Mouse (Mus musculus): ENCODE measurements around the gene Olfr506.
"Not testable (repeated sequence)": the region's sequence is repeated elsewhere in the genome, so short reads cannot be mapped to it uniquely, and the experiment has no call there.

Olfr506 gene

DNA sequence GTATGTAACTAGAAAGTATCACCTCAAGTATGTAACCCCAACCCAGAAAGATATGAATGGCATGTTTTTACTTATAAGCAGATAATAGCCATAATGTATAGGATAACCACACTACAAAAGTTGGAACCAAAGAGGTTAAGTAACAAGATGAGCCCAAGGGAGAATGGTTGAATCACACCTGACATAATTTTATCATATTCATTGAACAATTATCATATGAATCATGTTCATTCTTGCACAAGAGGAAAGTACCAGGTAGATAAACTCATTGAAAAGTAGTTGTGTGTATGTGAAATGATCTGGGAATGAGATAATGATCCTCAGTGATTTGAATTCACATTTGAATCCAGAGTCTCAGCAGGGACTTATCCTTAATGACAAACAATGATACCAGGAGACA, at the start of gene Olfr506:
Olfr506 (plus strand) TSS at position 301 of the 400 bp plus-strand sequence.
- no peak for DNase-seq (ENCODE audit: low spot score in 2 of 2)

- no peak for DNase-seq (ENCODE audit: low spot score in 2 of 2)
Measured at GRCm38 (mm10) chr7:108565693-108566092, 44.9 kb upstream of the Olfr506 start, which contains the start of gene Olfr504. TSS of gene Olfr504 (minus strand) at chr7:108565793.

DNA sequence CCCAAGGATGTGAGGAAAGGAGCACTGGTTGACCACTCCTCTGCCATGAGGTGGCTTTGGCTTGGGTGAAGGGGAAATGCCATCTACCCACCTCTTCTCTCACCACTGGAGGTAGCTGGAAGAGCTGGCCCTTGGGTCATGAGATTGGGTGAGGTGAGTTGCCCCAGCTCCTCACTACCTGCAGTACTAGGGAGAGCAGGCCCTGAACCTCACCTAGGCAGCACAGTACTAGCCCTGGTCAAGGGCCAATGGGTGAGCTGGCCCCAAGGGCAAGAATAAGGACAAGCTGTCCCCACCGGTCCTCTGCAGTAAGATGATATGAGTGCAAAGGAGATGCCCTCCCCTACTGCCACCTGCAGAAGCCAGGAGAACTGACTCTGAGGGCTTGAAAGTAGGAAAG, 20.8 kb upstream of the Olfr506 start:
- DNase-seq (ENCODE audit: low spot score in 2 of 2): no peak

DNA sequence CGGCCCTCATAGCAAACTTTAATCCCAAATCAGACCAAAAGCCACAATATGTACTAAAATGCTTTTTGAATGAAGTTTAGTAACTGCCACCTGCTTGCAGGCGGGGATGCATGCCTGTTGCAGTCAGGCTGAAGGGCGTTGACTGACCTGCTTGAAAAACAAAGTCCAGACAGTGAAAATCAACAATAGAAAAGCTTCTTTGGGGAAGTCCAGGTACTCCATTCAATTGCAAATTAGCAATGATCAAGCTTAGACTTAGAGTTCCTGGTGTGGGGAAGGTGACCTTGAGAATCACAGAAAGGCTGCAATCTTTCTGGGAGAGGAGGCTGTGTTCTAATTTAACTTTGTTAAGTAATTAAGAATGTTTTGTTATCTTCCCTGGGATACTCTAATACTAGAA, 8.7 kb upstream of the Olfr506 start:
- not testable (repeated sequence) for DNase-seq (ENCODE audit: low spot score in 2 of 2)

GRCm38 (mm10) chr7:108614110-108614509, 3.5 kb downstream of the Olfr506 start:
- no peak for DNase-seq (ENCODE audit: low spot score in 2 of 2)

- DNase-seq (ENCODE audit: low spot score in 2 of 2): not testable (repeated sequence)
Measured at GRCm38 (mm10) chr7:108616781-108617180, 6.2 kb downstream of the Olfr506 start.

DNA sequence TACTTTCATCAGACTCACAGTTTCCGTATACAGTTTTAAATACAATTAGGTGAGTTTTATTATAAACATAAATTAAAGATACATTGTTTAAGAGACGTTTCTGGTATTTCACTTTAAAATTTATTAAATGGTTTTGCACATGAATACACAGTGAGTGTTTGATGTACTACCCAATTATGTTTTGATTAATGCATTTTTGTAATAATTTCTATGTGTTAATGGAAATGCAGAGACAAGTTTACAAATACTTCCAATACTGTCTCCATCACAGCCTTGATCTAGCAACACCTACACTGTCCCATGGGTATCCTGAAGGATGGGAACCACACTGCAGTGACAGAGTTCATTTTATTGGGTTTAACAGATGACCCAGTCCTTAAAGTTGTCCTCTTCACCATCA, 10.9 kb downstream of the Olfr506 start, which contains the start of gene Olfr507:
Olfr507 (plus strand) TSS at position 301 of the 400 bp plus-strand sequence.
- no peak for DNase-seq (ENCODE audit: low spot score in 2 of 2)

DNA sequence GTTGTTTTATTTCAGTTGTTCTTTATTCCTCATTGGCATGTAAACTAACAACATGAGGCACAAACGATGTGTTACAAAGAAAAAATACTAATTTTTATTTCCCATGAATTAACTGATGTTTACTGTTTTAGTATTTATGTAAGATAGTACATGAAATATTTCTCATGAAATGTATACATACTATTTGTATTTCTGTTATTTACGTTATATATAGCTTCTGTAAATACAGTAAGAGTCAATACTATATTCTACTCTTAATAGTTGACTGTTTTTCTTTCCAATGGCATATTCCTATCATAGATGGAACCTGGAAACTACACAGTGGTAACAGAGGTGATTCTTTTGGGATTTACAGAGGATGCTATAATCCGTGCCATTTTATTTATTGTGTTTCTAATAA, 19.1 kb downstream of the Olfr506 start, which contains the start of gene Olfr508:
Olfr508 (plus strand) TSS at position 301 of the 400 bp plus-strand sequence.
- DNase-seq (ENCODE audit: low spot score in 2 of 2): no peak

DNA sequence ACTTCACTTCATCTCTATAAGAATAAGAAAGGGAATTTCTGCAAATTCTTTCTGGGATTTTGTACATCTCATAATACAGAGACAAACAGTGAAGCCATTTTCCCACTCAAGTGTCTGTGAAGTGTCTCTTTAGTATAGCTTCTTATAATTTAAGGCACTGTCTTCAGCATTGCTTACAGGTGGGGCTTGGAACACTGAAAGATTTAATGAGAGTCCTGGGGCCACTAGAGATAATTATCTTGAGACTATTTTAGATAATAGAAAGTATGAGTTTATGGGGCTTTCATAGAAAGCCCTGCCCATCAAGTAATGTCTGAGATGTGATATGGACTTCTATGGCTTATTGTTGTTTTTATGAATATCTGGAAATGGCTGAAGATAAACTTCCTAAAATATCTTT, 41.2 kb downstream of the Olfr506 start, which contains the start of gene Olfr509:
Olfr509 (minus strand) TSS at position 101 of the 400 bp plus-strand sequence.
- DNase-seq (ENCODE audit: low spot score in 2 of 2): no peak

- no peak for DNase-seq (ENCODE audit: low spot score in 2 of 2)
Measured at GRCm38 (mm10) chr7:108662419-108662818, 51.8 kb downstream of the Olfr506 start.

All from left cerebral cortex, adult 9 months (tissue).